Comparison of ENCODE assay signal across 17 mouse cellular contexts in genomic region chr15:96742591-96743241, GRCm38 (mm10). TPM values are rescaled to one million over a fixed set of nuclear protein-coding genes. Genes with fewer than 3 reads are reported as not detected.
A peak's percentile ranks its signal among the peaks of the same experiment; 100 is the strongest.
DNase-seq lines count a peak whose midpoint lies in the region; ATAC-seq and TF ChIP-seq lines count a peak whose summit lies in the region.
"Had no signal": no experiment of that assay in that cellular context is flagged by ENCODE, and none has a peak within 500 bp of the region (broad histone marks: within the 10 kb centered on the region; RNA-seq: fewer than 3 reads in every experiment).

No protein-coding gene starts in this region.

- 82% methylated on average over 16 of the region's 16 CpGs for WGBS in intestine, embryonic 15.5 days
- 71% methylated on average over 16 of the region's 16 CpGs for WGBS in intestine, postnatal 0 days
- 89% methylated on average over 16 of the region's 16 CpGs for WGBS in limb, embryonic 15.5 days

- H3K9ac ChIP-seq in intestine, embryonic 15.5 days: no peak overlapping the region
- no peak overlapping the region for H3K9ac ChIP-seq in intestine, postnatal 0 days (ENCODE audit: low read depth, low read length)
- no peak overlapping the region for H3K9ac ChIP-seq in limb, embryonic 15.5 days
- H3K9ac ChIP-seq: neural tube, embryonic 12.5 days had no signal

- H3K9me3 ChIP-seq in intestine, embryonic 15.5 days: no peaks in the 10 kb centered on the region
- no peaks in the 10 kb centered on the region for H3K9me3 ChIP-seq in intestine, postnatal 0 days (ENCODE audit: control insufficient read depth)
- H3K9me3 ChIP-seq in limb, embryonic 15.5 days: no peaks in the 10 kb centered on the region
- H3K9me3 ChIP-seq: neural tube, embryonic 12.5 days had no signal

- DNase-seq in layer of hippocampus, adult 2 months (ENCODE audit: low spot score in 2 of 2): no peak
- DNase-seq: adrenal gland, adult 8-10 months; cerebellum, adult 9-10 months; heart, postnatal 10 days; left cerebral cortex, postnatal 4 days; right cerebral cortex, postnatal 14 days had no signal

- H3K27me3 ChIP-seq in intestine, embryonic 15.5 days (replicated peaks): no peaks in the 10 kb centered on the region
- H3K27me3 ChIP-seq in intestine, postnatal 0 days (replicated peaks; ENCODE audit: control insufficient read depth, insufficient read depth, low read length): no peaks in the 10 kb centered on the region
- no peaks in the 10 kb centered on the region for H3K27me3 ChIP-seq in limb, embryonic 15.5 days
- H3K27me3 ChIP-seq: neural tube, embryonic 12.5 days had no signal

- H3K4me1 ChIP-seq in intestine, embryonic 15.5 days (replicated peaks): peaks cover 13% of the 10 kb centered on the region
- H3K4me1 ChIP-seq in intestine, postnatal 0 days (replicated peaks; ENCODE audit: control insufficient read depth, insufficient read depth, low read length): peaks cover 12% of the 10 kb centered on the region; the same call in 1 of the 2 replicates
- peaks cover 2% of the 10 kb centered on the region; the same call in 1 of the 2 replicates for H3K4me1 ChIP-seq in embryonic fibroblast, embryonic 13.5 days (ENCODE audit: control insufficient read depth, insufficient read depth, low read length)
- H3K4me1 ChIP-seq in limb, embryonic 15.5 days: peaks cover 12% of the 10 kb centered on the region; the same call in 1 of the 2 replicates
- H3K4me1 ChIP-seq: neural tube, embryonic 12.5 days had no signal

- peak; percentile 46; the same call in 1 of the 2 replicates for ATAC-seq in intestine, embryonic 15.5 days
- no peak for ATAC-seq in intestine, postnatal 0 days
- ATAC-seq in limb, embryonic 15.5 days (ENCODE audit: insufficient number of reproducible peaks, low FRiP score, low TSS enrichment, low read depth): no peak
- peak; percentile 9 for ATAC-seq in megakaryocyte, adult 5-6 weeks (ENCODE audit: poor library complexity, severe bottlenecking)
- ATAC-seq in granulocyte monocyte progenitor cell, adult 5-6 weeks (replicated peaks; ENCODE audit: poor library complexity, severe bottlenecking): no peak
- ATAC-seq: forebrain, embryonic 16.5 days; hindbrain, postnatal 0 days had no signal

- no peak for TF ChIP-seq CTCF in intestine, postnatal 0 days (IDR thresholded peaks at IDR 0.05; ENCODE audit: low read depth)
- TF ChIP-seq CTCF in embryonic fibroblast, embryonic 13.5 days (IDR thresholded peaks at IDR 0.05; ENCODE audit: borderline replicate concordance, insufficient read depth, low read length): no peak
- no peak for TF ChIP-seq CTCF in layer of hippocampus, adult 2 months (conservative IDR thresholded peaks at IDR 0.05)

- H3K36me3 ChIP-seq in intestine, embryonic 15.5 days: no peaks in the 10 kb centered on the region
- H3K36me3 ChIP-seq in intestine, postnatal 0 days (ENCODE audit: control insufficient read depth, insufficient read depth): no peaks in the 10 kb centered on the region
- H3K36me3 ChIP-seq in limb, embryonic 15.5 days: no peaks in the 10 kb centered on the region
- H3K36me3 ChIP-seq: G1E; neural tube, embryonic 12.5 days had no signal

- no peak overlapping the region for H3K4me2 ChIP-seq in intestine, embryonic 15.5 days (replicated peaks)
- no peak overlapping the region; the same call in 1 of the 2 replicates for H3K4me2 ChIP-seq in intestine, postnatal 0 days (replicated peaks; ENCODE audit: low read depth)
- H3K4me2 ChIP-seq in limb, embryonic 15.5 days: no peak overlapping the region
- H3K4me2 ChIP-seq: neural tube, embryonic 12.5 days had no signal

- no peak overlapping the region for H3K4me3 ChIP-seq in intestine, embryonic 15.5 days (replicated peaks)
- H3K4me3 ChIP-seq in intestine, postnatal 0 days (ENCODE audit: low read depth, low read length): no peak overlapping the region
- H3K4me3 ChIP-seq in embryonic fibroblast, embryonic 13.5 days (ENCODE audit: insufficient read depth, low read length): no peak overlapping the region
- H3K4me3 ChIP-seq in limb, embryonic 15.5 days: no peak overlapping the region
- no peak overlapping the region for H3K4me3 ChIP-seq in layer of hippocampus, adult 2 months
- H3K4me3 ChIP-seq: megakaryocyte, embryonic 14.5 days; neural tube, embryonic 12.5 days had no signal

- H3K27ac ChIP-seq in intestine, embryonic 15.5 days: no peak overlapping the region
- no peak overlapping the region for H3K27ac ChIP-seq in intestine, postnatal 0 days (ENCODE audit: low read depth, low read length)
- 0 out of 2 replicates have a peak overlapping the region, but pooled peaks have one; percentile 17 for H3K27ac ChIP-seq in embryonic fibroblast, embryonic 13.5 days (ENCODE audit: insufficient read depth, low read length)
- H3K27ac ChIP-seq in limb, embryonic 15.5 days: 0 out of 2 replicates have a peak overlapping the region, but pooled peaks have one; percentile 59
- H3K27ac ChIP-seq in layer of hippocampus, adult 2 months: no peak overlapping the region
- H3K27ac ChIP-seq: hindbrain, postnatal 0 days; neural tube, embryonic 12.5 days had no signal

- TF ChIP-seq POLR2A in embryonic fibroblast, embryonic 13.5 days (IDR thresholded peaks at IDR 0.05; ENCODE audit: low read depth, low read length): no peak

RNA-seq across cellular contexts. Expression of gene Slc38a2, which starts 43.2 kb away (rescaled TPM):
- 83.8 and 95.3 TPM in 2 replicates for polyA plus RNA-seq in intestine, embryonic 15.5 days (2015; fragmentation: Nextera tagmentation; extraction: Ambion mirVana)
- polyA plus RNA-seq in intestine, postnatal 0 days (2015; fragmentation: Nextera tagmentation; extraction: Ambion mirVana): 27.9 and 28.5 TPM in 2 replicates
- polyA plus RNA-seq in embryonic fibroblast, embryonic 13.5 days (2011; ENCODE audit: insufficient read length, low read depth, missing spikeins): 176 and 197 TPM in 2 replicates
- polyA plus RNA-seq in limb, embryonic 15.5 days (2015; fragmentation: Nextera tagmentation; extraction: Ambion mirVana): 116 and 117 TPM in 2 replicates
- 125 and 137 TPM in 2 replicates for total RNA-seq in megakaryocyte, adult 5-6 weeks (2015)
- 63.8 and 68.3 TPM in 2 replicates for total RNA-seq in megakaryocyte, adult 5-6 weeks (2017)
- total RNA-seq in layer of hippocampus, adult 2 months (2021): 10 to 100 TPM; 73.5 to 78.1 TPM
- total RNA-seq in granulocyte monocyte progenitor cell, adult 5-6 weeks (2014; fragmentation: Nextera tagmentation): 89.2 and 112 TPM in 2 replicates
- 84.0 and 92.8 TPM in 2 replicates for total RNA-seq in granulocyte monocyte progenitor cell, adult 5-6 weeks (2017)

Comparison
In these comparisons a context has a peak if more than half of its experiments do, and no peak if none do; other contexts are left out.
1. ATAC-seq: peak in intestine, embryonic 15.5 days (single experiment) and megakaryocyte, adult 5-6 weeks (single experiment); none in intestine, postnatal 0 days (single experiment), limb, embryonic 15.5 days (single experiment) and granulocyte monocyte progenitor cell, adult 5-6 weeks (single experiment).
2. H3K27ac ChIP-seq: peak in embryonic fibroblast, embryonic 13.5 days (single experiment) and limb, embryonic 15.5 days (single experiment); none in intestine, embryonic 15.5 days (single experiment), intestine, postnatal 0 days (single experiment) and layer of hippocampus, adult 2 months (single experiment).